Mouse (Mus musculus): ENCODE results near the gene Plcd3. TPM values are rescaled to one million over a fixed set of nuclear protein-coding genes. Genes with fewer than 3 reads are reported as not detected.

Plcd3 gene
- polyA plus RNA-seq, 1 experiment from 2014 or later: 3.7 TPM

DNA sequence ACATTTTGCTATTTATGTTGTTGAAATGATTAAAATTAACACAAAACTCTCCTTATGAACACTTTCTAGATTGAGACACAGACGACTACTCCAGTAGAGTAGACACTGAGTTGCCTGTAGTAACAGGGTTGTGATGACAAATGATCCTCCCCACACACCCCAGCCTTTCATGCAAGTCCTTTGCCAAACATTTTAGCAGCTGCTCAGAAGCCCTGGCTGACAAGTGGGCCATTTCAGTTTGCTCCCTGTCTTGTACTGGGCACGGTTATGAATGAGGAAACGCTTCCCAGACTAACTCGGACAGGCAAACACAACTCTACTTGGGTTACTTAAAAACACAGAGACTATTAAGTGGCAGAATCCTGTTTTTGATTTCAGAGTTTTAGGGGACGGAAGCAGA is 18.9 kb upstream of the Plcd3 start:
- no peaks in the 10 kb centered on the region for H3K9me3 ChIP-seq (ENCODE audit: low read length)
- TF ChIP-seq EP300 (IDR thresholded peaks at IDR 0.05) (no peak), CTCF (IDR thresholded peaks at IDR 0.05) (no peak)
- H3K27me3 ChIP-seq (replicated peaks; ENCODE audit: insufficient read depth, low read length): no peaks in the 10 kb centered on the region
- no peaks in the 10 kb centered on the region for H3K36me3 ChIP-seq (ENCODE audit: insufficient read depth, low read length)
- peak; percentile 74 for DNase-seq (ENCODE audit: low spot score)
- 0 out of 2 replicates have a peak overlapping the region, but pooled peaks have one; percentile 33 for H3K27ac ChIP-seq (ENCODE audit: low read length)
- H3K4me2 ChIP-seq (replicated peaks; ENCODE audit: low read depth, low read length): no peak overlapping the region
- ATAC-seq: no peak
- peaks cover 4% of the 10 kb centered on the region; the same call in 1 of the 2 replicates for H3K4me1 ChIP-seq (ENCODE audit: insufficient read depth, low read depth, low read length)
- H3K4me3 ChIP-seq (ENCODE audit: low read depth, low read length): no peak overlapping the region
- 43% methylated on average over 5 of the region's 5 CpGs for whole genome bisulfite sequencing
- no peak overlapping the region for H3K9ac ChIP-seq (replicated peaks; ENCODE audit: low read depth)

DNA sequence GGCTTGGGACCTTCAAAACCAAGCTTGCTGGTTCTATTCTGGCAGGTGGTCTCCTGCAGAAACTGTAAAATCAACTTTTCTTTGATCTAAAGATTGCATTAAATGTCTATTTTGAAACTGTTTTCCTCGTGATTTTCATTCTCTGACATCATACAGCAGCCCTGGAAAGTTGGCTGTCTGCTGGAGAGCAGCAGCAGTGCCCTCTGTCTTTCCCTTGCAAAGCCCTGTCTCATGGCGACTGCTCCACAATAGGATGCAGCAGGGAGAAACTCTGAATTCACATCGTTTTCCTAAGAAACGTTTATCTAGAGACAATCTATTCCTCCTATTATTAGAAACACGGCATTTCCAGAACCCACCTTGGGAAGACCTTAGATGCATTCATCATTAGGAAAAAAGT is 18.2 kb upstream of the Plcd3 start:
- no peak overlapping the region for H3K27ac ChIP-seq (ENCODE audit: low read length)
- H3K36me3 ChIP-seq (ENCODE audit: insufficient read depth, low read length): no peaks in the 10 kb centered on the region
- H3K4me1 ChIP-seq (ENCODE audit: insufficient read depth, low read depth, low read length): peaks cover 8% of the 10 kb centered on the region; the same call in 1 of the 2 replicates
- peak; percentile 40 for DNase-seq (ENCODE audit: low spot score)
- ATAC-seq: no peak
- H3K9me3 ChIP-seq (ENCODE audit: low read length): no peaks in the 10 kb centered on the region
- H3K4me2 ChIP-seq (replicated peaks; ENCODE audit: low read depth, low read length): no peak overlapping the region
- WGBS: 50% methylated on average over 5 of the region's 5 CpGs
- H3K9ac ChIP-seq (replicated peaks; ENCODE audit: low read depth): no peak overlapping the region
- TF ChIP-seq CTCF (IDR thresholded peaks at IDR 0.05) (peak; percentile 30), EP300 (IDR thresholded peaks at IDR 0.05) (no peak)
- no peaks in the 10 kb centered on the region for H3K27me3 ChIP-seq (replicated peaks; ENCODE audit: insufficient read depth, low read length)
- no peak overlapping the region for H3K4me3 ChIP-seq (ENCODE audit: low read depth, low read length)

DNA sequence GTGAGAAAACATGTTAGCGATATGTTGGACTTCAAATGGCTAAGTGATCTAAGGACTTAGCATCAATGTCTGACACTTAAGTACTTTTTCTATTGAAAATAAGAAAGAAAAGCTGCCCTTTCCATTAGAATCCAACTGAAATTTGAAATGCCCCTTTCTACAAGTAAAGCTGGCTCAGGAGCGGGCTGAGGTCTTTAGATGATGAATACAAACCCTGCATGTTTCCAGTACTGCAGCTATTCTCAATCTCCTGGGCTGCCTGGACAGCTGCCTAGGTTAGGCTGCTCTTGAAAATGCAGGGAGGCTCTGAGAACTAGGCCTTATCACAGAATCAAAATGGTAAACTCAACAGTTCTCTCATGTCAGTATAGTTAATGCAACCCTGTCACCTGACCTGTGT is 17.4 kb upstream of the Plcd3 start:
- no peaks in the 10 kb centered on the region for H3K27me3 ChIP-seq (replicated peaks; ENCODE audit: insufficient read depth, low read length)
- H3K4me2 ChIP-seq (replicated peaks; ENCODE audit: low read depth, low read length): peak overlapping the region; percentile 92
- ATAC-seq (no peak), DNase-seq (ENCODE audit: low spot score) (no peak)
- no peak overlapping the region for H3K27ac ChIP-seq (ENCODE audit: low read length)
- no peaks in the 10 kb centered on the region for H3K9me3 ChIP-seq (ENCODE audit: low read length)
- no peak overlapping the region for H3K4me3 ChIP-seq (ENCODE audit: low read depth, low read length)
- 83% methylated on average over 2 of the region's 2 CpGs for WGBS
- peaks cover 10% of the 10 kb centered on the region; the same call in 1 of the 2 replicates for H3K4me1 ChIP-seq (ENCODE audit: insufficient read depth, low read depth, low read length)
- no peak overlapping the region for H3K9ac ChIP-seq (replicated peaks; ENCODE audit: low read depth)
- no peaks in the 10 kb centered on the region for H3K36me3 ChIP-seq (ENCODE audit: insufficient read depth, low read length)
- TF ChIP-seq EP300 (IDR thresholded peaks at IDR 0.05) (no peak), CTCF (IDR thresholded peaks at IDR 0.05) (no peak)

DNA sequence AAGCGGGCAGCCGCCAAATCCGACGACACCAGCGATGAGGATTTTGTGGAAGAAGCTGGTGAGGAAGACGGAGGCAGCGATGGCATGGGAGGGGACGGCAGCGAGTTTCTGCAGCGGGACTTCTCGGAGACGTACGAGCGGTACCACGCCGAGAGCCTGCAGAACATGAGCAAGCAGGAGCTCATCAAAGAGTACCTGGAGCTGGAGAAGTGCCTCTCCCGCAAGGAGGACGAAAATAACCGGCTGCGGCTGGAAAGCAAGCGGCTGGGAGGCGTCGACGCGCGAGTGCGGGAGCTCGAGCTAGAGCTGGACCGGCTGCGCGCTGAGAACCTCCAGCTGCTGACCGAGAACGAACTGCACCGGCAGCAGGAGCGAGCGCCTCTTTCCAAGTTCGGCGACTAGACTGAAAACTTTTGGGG is 16.1 kb upstream of the Plcd3 start:
- peak overlapping the region; percentile 69 for H3K4me3 ChIP-seq (ENCODE audit: low read depth, low read length)
- under 1% methylated on average over 38 of the region's 38 CpGs for WGBS
- H3K4me2 ChIP-seq (replicated peaks; ENCODE audit: low read depth, low read length): peak overlapping the region; percentile 92
- H3K9me3 ChIP-seq (ENCODE audit: low read length): no peaks in the 10 kb centered on the region
- DNase-seq (ENCODE audit: low spot score) (peak; percentile 76), ATAC-seq (no peak)
- peak overlapping the region; percentile 85 for H3K27ac ChIP-seq (ENCODE audit: low read length)
- H3K27me3 ChIP-seq (replicated peaks; ENCODE audit: insufficient read depth, low read length): no peaks in the 10 kb centered on the region
- H3K4me1 ChIP-seq (ENCODE audit: insufficient read depth, low read depth, low read length): peaks cover 10% of the 10 kb centered on the region; the same call in 1 of the 2 replicates
- TF ChIP-seq CTCF (IDR thresholded peaks at IDR 0.05): no peak; the same call in 1 of the 2 replicates
- no peak for TF ChIP-seq EP300 (IDR thresholded peaks at IDR 0.05)
- peak overlapping the region; percentile 72 for H3K9ac ChIP-seq (replicated peaks; ENCODE audit: low read depth)
- H3K36me3 ChIP-seq (ENCODE audit: insufficient read depth, low read length): no peaks in the 10 kb centered on the region

DNA sequence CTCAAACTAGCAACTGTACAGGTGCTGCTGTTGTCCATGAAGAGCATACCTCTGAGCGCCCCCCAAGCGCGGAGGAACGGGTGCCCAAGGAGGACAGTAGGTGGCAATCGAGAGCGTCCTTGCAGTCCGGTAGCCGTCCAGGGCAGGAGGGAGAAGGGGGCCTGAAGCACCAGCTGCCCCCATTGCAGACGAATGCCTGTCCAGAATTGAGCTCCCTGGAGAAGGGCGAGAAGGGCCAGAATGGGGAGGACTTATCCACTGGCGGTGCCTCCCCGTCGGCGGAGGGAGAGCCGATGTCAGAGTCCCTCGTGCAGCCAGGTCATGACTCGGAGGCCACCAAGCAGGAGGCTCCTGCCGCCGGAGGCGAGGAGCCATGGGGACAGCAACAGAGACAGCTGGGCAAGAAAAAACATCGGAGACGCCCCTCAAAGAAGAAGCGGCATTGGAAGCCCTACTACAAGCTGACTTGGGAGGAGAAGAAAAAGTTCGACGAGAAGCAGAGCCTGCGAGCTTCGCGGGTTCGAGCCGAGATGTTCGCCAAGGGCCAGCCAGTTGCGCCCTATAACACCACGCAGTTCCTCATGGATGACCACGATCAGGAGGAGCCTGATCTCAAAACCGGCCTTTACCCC is 15.6 kb upstream of the Plcd3 start:
- peak overlapping the region; percentile 69 for H3K4me3 ChIP-seq (ENCODE audit: low read depth, low read length)
- H3K9ac ChIP-seq (replicated peaks; ENCODE audit: low read depth): peak overlapping the region; percentile 72
- ATAC-seq (peak; percentile 25), DNase-seq (ENCODE audit: low spot score) (peak; percentile 88)
- peaks cover 14% of the 10 kb centered on the region; the same call in 1 of the 2 replicates for H3K4me1 ChIP-seq (ENCODE audit: insufficient read depth, low read depth, low read length)
- H3K27ac ChIP-seq (ENCODE audit: low read length): peak overlapping the region; percentile 85
- TF ChIP-seq EP300 (IDR thresholded peaks at IDR 0.05) (no peak), CTCF (IDR thresholded peaks at IDR 0.05) (peak; percentile 86)
- H3K4me2 ChIP-seq (replicated peaks; ENCODE audit: low read depth, low read length): peak overlapping the region; percentile 92
- WGBS: under 1% methylated on average over 35 of the region's 35 CpGs
- no peaks in the 10 kb centered on the region for H3K9me3 ChIP-seq (ENCODE audit: low read length)
- H3K36me3 ChIP-seq (ENCODE audit: insufficient read depth, low read length): no peaks in the 10 kb centered on the region
- H3K27me3 ChIP-seq (replicated peaks; ENCODE audit: insufficient read depth, low read length): no peaks in the 10 kb centered on the region

DNA sequence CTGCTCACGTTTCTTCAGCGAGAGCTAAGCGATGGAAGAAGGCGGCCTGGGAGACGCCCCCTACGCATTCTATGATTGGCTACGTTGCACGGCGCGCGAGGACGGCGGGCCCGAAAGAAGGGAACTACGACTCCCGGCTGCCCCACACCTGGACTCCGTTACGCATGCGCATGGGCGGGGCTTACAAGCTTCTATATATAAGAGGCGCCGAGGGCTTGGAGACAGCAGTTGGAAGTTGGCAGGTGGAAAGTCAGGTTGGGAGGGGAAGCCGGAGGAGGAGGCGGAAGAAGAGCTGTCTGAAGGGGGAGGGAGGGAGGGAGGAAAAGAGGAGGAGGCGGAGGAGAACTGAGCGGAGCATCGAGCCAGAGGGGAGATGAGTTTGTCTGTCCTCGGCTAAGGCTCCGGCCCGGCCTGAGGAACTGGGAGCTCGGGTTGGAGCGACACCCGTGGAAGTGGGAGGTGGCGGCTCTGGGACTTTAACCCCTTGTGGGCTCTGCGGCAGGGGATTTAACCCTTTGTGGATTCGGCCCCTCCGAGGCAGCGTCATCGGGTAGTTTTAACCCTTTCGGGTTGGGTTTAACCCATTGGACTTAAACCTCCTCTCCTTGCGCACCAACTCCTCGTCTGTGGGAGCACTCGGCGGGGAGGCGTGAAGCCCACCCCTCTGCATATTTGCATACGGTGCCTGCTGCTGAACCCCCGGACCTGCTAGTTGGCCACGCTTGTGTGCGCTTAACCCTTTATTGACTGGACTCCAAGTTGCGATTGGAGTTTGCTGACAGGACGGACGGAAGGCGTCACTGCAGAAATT is 14.8 kb upstream of the Plcd3 start, which contains the start of gene Hexim1:
Gene Hexim1 (plus strand): TSS at position 224 of the 811 bp plus-strand sequence.
- Histone ChIP-seq H3K9ac (replicated peaks; ENCODE audit: low read depth) (peak within 1 kb of the TSS; percentile 80), H3K4me1 (ENCODE audit: insufficient read depth, low read depth, low read length) (peaks cover 21% of the 10 kb centered on the region; the same call in 1 of the 2 replicates), H3K9me3 (ENCODE audit: low read length) (no peaks in the 10 kb centered on the region), H3K4me3 (ENCODE audit: low read depth, low read length) (peak within 1 kb of the TSS; percentile 69), H3K4me2 (replicated peaks; ENCODE audit: low read depth, low read length) (peak within 1 kb of the TSS; percentile 92), H3K27ac (ENCODE audit: low read length) (peak within 1 kb of the TSS; percentile 91), H3K27me3 (replicated peaks; ENCODE audit: insufficient read depth, low read length) (no peaks in the 10 kb centered on the region), H3K36me3 (ENCODE audit: insufficient read depth, low read length) (no peaks in the 10 kb centered on the region)
- ATAC-seq (peak; percentile 93), DNase-seq (ENCODE audit: low spot score) (peak; percentile 100)
- under 1% methylated on average over 53 of the region's 53 CpGs for WGBS
- no peak for TF ChIP-seq CTCF (IDR thresholded peaks at IDR 0.05)
- no peak for TF ChIP-seq EP300 (IDR thresholded peaks at IDR 0.05)
